Mouse (Mus musculus) liver, postnatal 0 days (tissue): ENCODE results near the gene Apba1. TPM values are rescaled to one million over a fixed set of nuclear protein-coding genes. Genes with fewer than 3 reads are reported as not detected.

Experiments used
- ATAC-seq: fragments of 200-750 bp; cut with Nextera tagmentation; 2 replicates; pipeline ENCODE4 v1.8.0; 2017; ENCODE audit warnings: mild to moderate bottlenecking, moderate library complexity
- DNase-seq: peaks from one replicate; pipeline ENCODE4 v3.0.0-alpha.2; 2016
- H3K27ac ChIP-seq: fragments of 300-500 bp; sonication (generic); 2 replicates; pipeline ENCODE4 v1.5.1; 2014; ENCODE audit warnings: antibody characterized with exemption, moderate library complexity, mild to moderate bottlenecking, low read depth
- H3K27me3 ChIP-seq: fragments of 300-500 bp; sonication (generic); 2 replicates; pipeline ENCODE4 v1.6.1; 2014; ENCODE audit warnings: low read length, control low read depth, mixed read lengths; ENCODE audit not compliant: insufficient read depth
- H3K36me3 ChIP-seq: fragments of 300-500 bp; sonication (generic); replicated peaks from 2 replicates; pipeline ENCODE4 v1.6.1; 2014; ENCODE audit warnings: mild to moderate bottlenecking, control low read depth, low read length, moderate library complexity, mixed read lengths; ENCODE audit not compliant: insufficient read depth
- H3K4me1 ChIP-seq: fragments of 300-500 bp; sonication (generic); 2 replicates; pipeline ENCODE4 v1.6.1; 2014; ENCODE audit warnings: antibody characterized with exemption, mild to moderate bottlenecking, control low read depth; ENCODE audit not compliant: insufficient read depth
- H3K4me2 ChIP-seq: fragments of 300-500 bp; sonication (generic); 2 replicates; pipeline ENCODE4 v1.6.1; 2014; ENCODE audit warnings: low read depth, mild to moderate bottlenecking, low read length, moderate library complexity, mixed read lengths
- H3K4me3 ChIP-seq: fragments of 300-500 bp; sonication (generic); 2 replicates; pipeline ENCODE4 v1.5.1; 2014; ENCODE audit warnings: low read depth, low read length
- H3K9ac ChIP-seq: fragments of 300-500 bp; sonication (generic); replicated peaks from 2 replicates; pipeline ENCODE4 v1.6.1; 2014; ENCODE audit warnings: mild to moderate bottlenecking, moderate library complexity
- H3K9me3 ChIP-seq: fragments of 300-500 bp; sonication (generic); 2 replicates; pipeline ENCODE4 v1.6.1; 2016; ENCODE audit warnings: mild to moderate bottlenecking, control low read depth, low read length, mixed read lengths
- CTCF ChIP-seq: sonication (generic); IDR thresholded peaks from 2 replicates; pipeline ENCODE4 v1.5.1; 2016; ENCODE audit warnings: antibody characterized with exemption, low read depth
- EP300 ChIP-seq: IDR thresholded peaks from 2 replicates; pipeline ENCODE4 v1.6.1; 2016; ENCODE audit warnings: antibody characterized with exemption, low read depth, mild to moderate bottlenecking
- WGBS: fragments of 180-500 bp; shearing (Covaris S2); extraction: QIAGEN DNeasy Blood & Tissue Kit; methylation state at CpG from one replicate; pipeline ENCODE4 v1.1.7; 2014; ENCODE audit not compliant: insufficient replicate concordance; 5-methylcytosine and 5-hydroxymethylcytosine counted together
- polyA plus RNA-seq: library from polyadenylated mRNA; unstranded; fragments of >200 nt; fragmentation: Nextera tagmentation; extraction: Ambion mirVana; gene quantifications from 2 replicates; pipeline ENCODE4 v1.2.1, GENCODE M21; 2015

Apba1 gene
- polyA plus RNA-seq, 1 experiment from 2014 or later, result 0.07 TPM

DNA sequence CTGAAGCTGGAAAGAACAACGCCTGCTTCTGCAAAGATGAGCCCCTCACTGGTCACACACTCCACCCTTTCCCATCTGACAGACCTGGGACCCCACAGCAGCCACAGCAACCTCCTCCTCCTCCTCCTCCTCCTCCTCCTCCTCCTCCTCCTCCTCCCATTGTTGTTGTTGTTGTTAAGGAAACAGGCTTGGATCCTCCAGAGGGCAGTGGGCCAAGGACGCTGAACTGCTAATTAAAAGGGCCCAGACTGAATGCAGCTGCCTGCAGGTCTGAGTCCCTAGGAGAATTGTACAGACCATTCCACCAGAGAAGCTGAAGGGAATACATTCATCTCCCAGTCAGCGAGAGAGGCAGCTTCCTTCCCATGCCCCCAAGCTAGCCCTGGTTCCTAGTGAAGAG is 201.6 kb downstream of the Apba1 start:
- no peak for ATAC-seq
- 50% methylated on average over 3 of the region's 3 CpGs for WGBS
- TF ChIP-seq EP300 (no peak), CTCF (no peak)

DNA sequence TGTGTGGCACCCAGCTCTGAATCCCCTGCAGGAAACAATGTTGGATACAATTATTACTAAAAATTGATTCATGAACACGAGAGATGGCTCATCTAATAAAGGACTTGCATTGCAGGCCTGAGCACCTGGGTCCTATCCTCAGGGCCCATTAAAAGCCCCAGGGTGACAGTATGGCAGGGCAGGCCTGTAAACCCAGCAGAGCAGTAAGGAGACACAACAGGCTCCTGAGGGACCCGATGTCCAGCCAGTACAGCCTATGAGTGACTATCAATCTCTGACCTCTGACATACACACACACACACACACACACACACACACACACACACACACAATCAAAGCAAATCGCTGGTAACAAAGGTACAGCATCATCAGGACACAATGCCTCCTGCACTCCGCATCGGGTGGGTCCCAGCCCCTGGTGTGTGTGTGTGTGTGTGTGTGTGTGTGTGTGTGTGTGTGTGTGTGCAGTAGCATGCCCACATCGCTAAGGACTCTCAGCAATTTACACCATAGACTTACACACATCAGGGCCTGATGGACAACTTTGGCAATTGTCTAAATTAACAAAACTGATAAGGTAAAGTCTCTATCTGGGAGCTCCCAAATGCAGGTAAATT is 202.3 kb downstream of the Apba1 start:
- Histone ChIP-seq H3K27ac (no peak overlapping the region), H3K4me2 (no peak overlapping the region), H3K9me3 (no peaks in the 10 kb centered on the region), H3K4me3 (no peak overlapping the region), H3K36me3 (no peaks in the 10 kb centered on the region), H3K9ac (no peak overlapping the region), H3K4me1 (no peaks in the 10 kb centered on the region), H3K27me3 (no peaks in the 10 kb centered on the region)
- WGBS, result 66% methylated on average over 6 of the region's 6 CpGs
- ATAC-seq (no peak), DNase-seq (no peak)
- TF ChIP-seq EP300 (no peak), CTCF (no peak)

More for the DNA sequence above, 201.6 kb downstream of the Apba1 start:
- DNase-seq, result no peak
- H3K27ac ChIP-seq, result no peak overlapping the region
- no peaks in the 10 kb centered on the region for H3K27me3 ChIP-seq
- H3K4me3 ChIP-seq, result no peak overlapping the region
- no peaks in the 10 kb centered on the region for H3K36me3 ChIP-seq
- H3K4me2 ChIP-seq, result no peak overlapping the region
- no peak overlapping the region for H3K9ac ChIP-seq
- no peaks in the 10 kb centered on the region for H3K9me3 ChIP-seq
- H3K4me1 ChIP-seq, result no peaks in the 10 kb centered on the region

- TF ChIP-seq CTCF (peak; percentile 91), EP300 (no peak)
- 2% methylated on average over 8 of the region's 8 CpGs for WGBS
Observed at GRCm38 (mm10) chr19:23961516-23961915, 202.8 kb downstream of the Apba1 start.

DNA sequence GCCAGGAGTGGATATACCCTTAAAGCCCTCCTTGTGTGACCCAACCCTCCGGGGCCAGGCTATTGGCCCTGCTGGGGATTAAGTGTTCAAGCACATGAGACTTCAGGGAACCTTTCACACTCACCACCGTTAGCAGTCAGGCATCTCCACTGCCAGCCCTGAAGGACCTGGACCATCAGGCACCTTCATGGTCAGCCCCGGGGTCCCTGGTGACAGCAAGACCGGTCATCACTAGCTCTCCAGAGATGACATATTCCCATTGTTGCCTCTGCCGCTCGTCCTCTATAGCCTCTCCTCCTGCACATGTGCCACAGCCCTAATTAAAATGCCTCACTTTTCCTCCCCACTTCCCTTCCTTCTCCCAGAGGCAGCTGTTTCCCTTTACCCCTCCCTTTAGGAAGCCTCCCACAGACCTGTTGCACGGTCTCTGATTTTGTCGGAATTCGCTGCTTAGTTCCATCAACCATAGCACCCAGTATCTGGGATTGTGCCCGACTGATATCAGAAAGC is 205.8 kb downstream of the Apba1 start:
- ATAC-seq, result no peak
- 68% methylated on average over 10 of the region's 10 CpGs for WGBS
- no peak for DNase-seq
- H3K9ac ChIP-seq, result no peak overlapping the region
- H3K27me3 ChIP-seq, result no peaks in the 10 kb centered on the region
- TF ChIP-seq CTCF (no peak), EP300 (no peak)
- H3K36me3 ChIP-seq, result no peaks in the 10 kb centered on the region
- H3K9me3 ChIP-seq, result no peaks in the 10 kb centered on the region
- H3K27ac ChIP-seq, result no peak overlapping the region
- no peak overlapping the region for H3K4me2 ChIP-seq
- no peaks in the 10 kb centered on the region for H3K4me1 ChIP-seq
- H3K4me3 ChIP-seq, result no peak overlapping the region

More at GRCm38 (mm10) chr19:23961516-23961915, 202.8 kb downstream of the Apba1 start:
- Histone ChIP-seq H3K36me3 (no peaks in the 10 kb centered on the region), H3K9me3 (no peaks in the 10 kb centered on the region), H3K27ac (no peak overlapping the region), H3K27me3 (no peaks in the 10 kb centered on the region), H3K4me3 (no peak overlapping the region), H3K4me2 (no peak overlapping the region), H3K4me1 (no peaks in the 10 kb centered on the region), H3K9ac (no peak overlapping the region)
- ATAC-seq (no peak), DNase-seq (peak; percentile 69)

DNA sequence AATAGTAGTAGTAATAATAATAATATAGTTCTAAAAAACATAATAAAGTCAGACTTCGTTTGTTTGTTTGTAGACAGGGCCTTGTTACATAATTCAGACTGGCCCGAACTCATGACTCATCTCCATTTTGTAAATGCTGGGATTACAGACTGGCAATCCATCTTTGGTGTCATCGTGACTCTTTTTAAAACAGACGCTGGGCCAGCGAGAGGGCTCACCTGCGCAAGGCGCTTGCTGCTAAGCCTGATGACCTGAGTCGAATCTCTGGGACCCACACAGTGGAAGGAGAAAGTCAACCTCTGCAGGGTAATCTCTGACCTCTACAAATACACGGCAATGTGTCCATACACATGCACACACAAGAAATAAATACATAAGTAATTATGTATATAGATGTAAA is 207.7 kb downstream of the Apba1 start:
- Histone ChIP-seq H3K27me3 (no peaks in the 10 kb centered on the region), H3K4me3 (no peak overlapping the region), H3K9ac (no peak overlapping the region), H3K4me2 (no peak overlapping the region), H3K36me3 (no peaks in the 10 kb centered on the region), H3K4me1 (no peaks in the 10 kb centered on the region), H3K27ac (no peak overlapping the region), H3K9me3 (no peaks in the 10 kb centered on the region)
- DNase-seq, result no peak
- TF ChIP-seq EP300 (no peak), CTCF (no peak)
- WGBS, result 84% methylated on average over 9 of the region's 9 CpGs
- no peak for ATAC-seq

DNA sequence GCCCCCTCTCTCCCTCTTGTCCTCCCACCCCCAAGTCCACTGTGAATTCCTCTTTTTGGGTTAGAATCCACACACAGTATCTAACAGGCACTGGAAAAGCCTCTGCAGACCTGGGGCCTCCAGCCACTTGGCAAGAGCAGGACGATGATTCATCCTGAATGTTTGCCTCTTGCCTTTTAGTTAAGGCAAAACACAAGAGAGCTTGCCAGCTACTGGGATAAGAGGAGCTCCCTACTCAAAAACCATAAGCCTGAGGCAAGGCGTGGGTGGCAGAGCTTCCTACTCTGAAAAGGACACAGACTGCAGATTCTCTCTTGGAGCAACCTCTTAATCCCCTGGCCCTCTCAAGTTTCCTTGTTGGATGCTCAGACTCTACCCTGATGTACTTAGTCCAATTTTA is 208.5 kb downstream of the Apba1 start:
- no peak overlapping the region for H3K27ac ChIP-seq
- WGBS, result 62% methylated on average over 2 of the region's 2 CpGs
- no peak for DNase-seq

More for the DNA sequence above, 208.5 kb downstream of the Apba1 start:
- no peaks in the 10 kb centered on the region for H3K36me3 ChIP-seq
- no peak overlapping the region for H3K9ac ChIP-seq
- no peaks in the 10 kb centered on the region for H3K4me1 ChIP-seq
- TF ChIP-seq EP300 (no peak), CTCF (no peak)
- H3K4me2 ChIP-seq, result no peak overlapping the region
- H3K9me3 ChIP-seq, result no peaks in the 10 kb centered on the region
- H3K4me3 ChIP-seq, result no peak overlapping the region
- no peak for ATAC-seq
- H3K27me3 ChIP-seq, result no peaks in the 10 kb centered on the region
